Mouse (Mus musculus): ENCODE results near the gene Pcdh7.

Gene Pcdh7

GRCm38 (mm10) chr5:57750320-57750719 lies 32.6 kb downstream of the Pcdh7 start:
- in situ Hi-C loops (cut with MseI, MboI): no loop called here

GRCm38 (mm10) chr5:57755791-57756190 lies 38.0 kb downstream of the Pcdh7 start:
- in situ Hi-C loops (cut with MseI, MboI): no loop called here

- in situ Hi-C loops (cut with MseI, MboI): no loop called here
Observed at GRCm38 (mm10) chr5:57756726-57757424, 39.1 kb downstream of the Pcdh7 start.

GRCm38 (mm10) chr5:57757436-57757898 lies 39.7 kb downstream of the Pcdh7 start:
- in situ Hi-C loops (cut with MseI, MboI): no loop called here

- in situ Hi-C loops (cut with MseI, MboI): no loop called here
Observed at GRCm38 (mm10) chr5:57758968-57759367, 41.2 kb downstream of the Pcdh7 start.

GRCm38 (mm10) chr5:57760069-57761063 lies 42.6 kb downstream of the Pcdh7 start:
- in situ Hi-C loops (cut with MseI, MboI): no loop called here

GRCm38 (mm10) chr5:57765356-57765755 lies 47.6 kb downstream of the Pcdh7 start:
- in situ Hi-C loops (cut with MseI, MboI): no loop called here

GRCm38 (mm10) chr5:57767346-57767745 lies 49.6 kb downstream of the Pcdh7 start:
- in situ Hi-C loops (cut with MseI, MboI): no loop called here

- in situ Hi-C loops (cut with MseI, MboI): no loop called here
Observed at GRCm38 (mm10) chr5:57768469-57769022, 50.8 kb downstream of the Pcdh7 start.

GRCm38 (mm10) chr5:57769644-57770043 lies 51.9 kb downstream of the Pcdh7 start:
- in situ Hi-C loops (cut with MseI, MboI): no loop called here

GRCm38 (mm10) chr5:57770364-57770763 lies 52.6 kb downstream of the Pcdh7 start:
- in situ Hi-C loops (cut with MseI, MboI): no loop called here

GRCm38 (mm10) chr5:57771122-57771521 lies 53.4 kb downstream of the Pcdh7 start:
- in situ Hi-C loops (cut with MseI, MboI): no loop called here

- in situ Hi-C loops (cut with MseI, MboI): no loop called here
Observed at GRCm38 (mm10) chr5:57772711-57773110, 54.9 kb downstream of the Pcdh7 start.

GRCm38 (mm10) chr5:57774496-57774895 lies 56.7 kb downstream of the Pcdh7 start:
- in situ Hi-C loops (cut with MseI, MboI): no loop called here

GRCm38 (mm10) chr5:57778093-57778492 lies 60.3 kb downstream of the Pcdh7 start:
- in situ Hi-C loops (cut with MseI, MboI): no loop called here

- in situ Hi-C loops (cut with MseI, MboI): no loop called here
Observed at GRCm38 (mm10) chr5:57779951-57780350, 62.2 kb downstream of the Pcdh7 start.

GRCm38 (mm10) chr5:57780574-57780973 lies 62.8 kb downstream of the Pcdh7 start:
- in situ Hi-C loops (cut with MseI, MboI): no loop called here

- in situ Hi-C loops (cut with MseI, MboI): no loop called here
Observed at GRCm38 (mm10) chr5:57781950-57782349, 64.2 kb downstream of the Pcdh7 start.

- in situ Hi-C loops (cut with MseI, MboI): no loop called here
Observed at GRCm38 (mm10) chr5:57782546-57782945, 64.8 kb downstream of the Pcdh7 start.

- in situ Hi-C loops (cut with MseI, MboI): no loop called here
Observed at GRCm38 (mm10) chr5:57788775-57789509, 71.2 kb downstream of the Pcdh7 start.

GRCm38 (mm10) chr5:57796337-57796736 lies 78.6 kb downstream of the Pcdh7 start:
- in situ Hi-C loops (cut with MseI, MboI): no loop called here
